Mouse (Mus musculus) spleen, adult 10 weeks (tissue): Measurements from ENCODE around the gene Zfp358. TPM values are rescaled to one million over a fixed set of nuclear protein-coding genes. Genes with fewer than 3 reads are reported as not detected.

Experiments used
- polyA plus RNA-seq: library from polyadenylated mRNA; stranded (reverse); fragments of 350-450 nt; fragmentation: Illumina TruSeq; extraction: RNeasy Lipid Tissue Mini Kit (QIAGEN cat#74804); gene quantifications from one replicate; pipeline ENCODE4 v1.2.3, GENCODE M21; 2015; ENCODE audit warnings: low replicate concordance; ENCODE audit not compliant: insufficient read depth

The Zfp358 gene
- polyA plus RNA-seq: 7.4 TPM

GRCm38 (mm10) chr8:3492901-3493844, at the start of gene Zfp358:
Gene Zfp358, plus strand, starts transcription at chr8:3493138.

DNA sequence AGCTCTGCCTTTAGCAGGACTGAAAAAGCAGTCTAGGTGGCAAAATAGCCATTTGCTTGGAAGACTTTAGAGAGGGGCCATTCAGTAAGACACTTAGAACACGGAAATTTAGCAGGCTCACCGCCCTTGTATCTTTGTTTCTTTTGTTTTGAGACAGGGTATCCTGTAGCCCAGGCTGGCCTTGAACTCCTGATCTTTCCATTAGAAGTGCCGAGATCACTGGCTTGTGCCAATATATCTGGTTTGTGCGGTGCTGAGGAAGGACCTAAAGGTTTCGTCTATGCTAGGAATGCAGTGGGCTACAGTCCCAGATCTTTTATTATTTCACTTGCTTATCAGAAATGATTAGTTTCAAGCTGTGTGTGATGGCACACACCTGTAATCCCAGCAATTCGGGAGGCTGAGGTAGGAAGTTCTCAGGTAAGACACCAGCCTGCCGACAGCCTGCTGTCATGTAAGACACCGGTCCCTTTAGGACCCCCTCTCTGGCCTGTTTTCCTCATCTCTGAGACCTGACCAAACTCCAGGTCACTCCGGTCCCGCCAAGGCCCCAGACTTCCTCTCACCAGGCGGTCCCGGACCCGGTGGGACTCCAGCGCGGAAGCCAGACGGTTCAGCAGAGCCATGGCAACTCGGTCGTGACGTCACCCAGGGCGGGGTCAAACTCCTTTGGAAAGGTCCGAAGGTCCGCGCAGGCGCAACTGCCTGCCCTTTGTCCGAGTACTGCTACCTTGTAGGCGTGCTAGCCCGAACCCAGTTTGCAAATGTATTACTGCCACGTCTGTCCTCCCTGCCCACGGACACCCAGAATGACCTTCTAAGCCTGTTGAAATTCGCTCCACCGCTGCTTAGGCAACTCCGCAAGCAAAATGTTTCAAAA, 25.7 kb upstream of the Zfp358 start, which contains the start of gene Pex11g:
Pex11g (minus strand) TSS at position 675 of the 880 bp plus-strand sequence.

GRCm38 (mm10) chr8:3470562-3470961, 22.4 kb upstream of the Zfp358 start, which contains the start of gene Tex45:
Gene Tex45, plus strand, starts transcription at chr8:3470862.

GRCm38 (mm10) chr8:3500235-3501090, 7.5 kb downstream of the Zfp358 start, which contains the start of gene Mcoln1:
Gene Mcoln1, plus strand, starts transcription at chr8:3500457.

GRCm38 (mm10) chr8:3515260-3515671, 22.3 kb downstream of the Zfp358 start, which contains the start of gene Pnpla6:
Gene Pnpla6, plus strand, starts transcription at chr8:3515384.

Other genes starting within 250 kb of the Zfp358 start
- gene Insr, start 213.5 kb upstream of the Zfp358 start, polyA plus RNA-seq: 21.4 TPM
- 49.1 TPM for gene A430078G23Rik, start 139.7 kb upstream of the Zfp358 start, polyA plus RNA-seq
- gene Arhgef18, start 100.1 kb upstream of the Zfp358 start, polyA plus RNA-seq: 73.9 TPM
- gene Pex11g, start 25.5 kb upstream of the Zfp358 start, polyA plus RNA-seq: 2.1 TPM
- not detected for gene Tex45, start 22.3 kb upstream of the Zfp358 start, polyA plus RNA-seq
- 78.9 TPM for gene Mcoln1, start 7.3 kb downstream of the Zfp358 start, polyA plus RNA-seq
- gene Pnpla6, start 22.2 kb downstream of the Zfp358 start, polyA plus RNA-seq: 33.6 TPM
- gene C330021F23Rik, start 74.9 kb downstream of the Zfp358 start, polyA plus RNA-seq: not detected
- gene Camsap3, start 94.2 kb downstream of the Zfp358 start, polyA plus RNA-seq: 1.0 TPM
- gene Xab2, start 128.2 kb downstream of the Zfp358 start, polyA plus RNA-seq: 22.1 TPM
- 89.0 TPM for gene Pet100, start 128.4 kb downstream of the Zfp358 start, polyA plus RNA-seq
- gene Pcp2, start 132.4 kb downstream of the Zfp358 start, polyA plus RNA-seq: not detected
- 124 TPM for gene Stxbp2, start 137.8 kb downstream of the Zfp358 start, polyA plus RNA-seq
- 1.4 TPM for gene Retn, start 162.6 kb downstream of the Zfp358 start, polyA plus RNA-seq
- 28.2 TPM for gene Mcemp1, start 172.6 kb downstream of the Zfp358 start, polyA plus RNA-seq
- 4.0 TPM for gene Fcor, start 179.2 kb downstream of the Zfp358 start, polyA plus RNA-seq
- 29.4 TPM for gene Trappc5, start 183.2 kb downstream of the Zfp358 start, polyA plus RNA-seq
- gene Fcer2a, start 201.0 kb downstream of the Zfp358 start, polyA plus RNA-seq: 361 TPM
- 12.7 TPM for gene Clec4g, start 227.5 kb downstream of the Zfp358 start, polyA plus RNA-seq